Mouse (Mus musculus): Measurements from ENCODE around the gene Fgf14.
"Not testable (repeated sequence)": the region's sequence is repeated elsewhere in the genome, so short reads cannot be mapped to it uniquely, and the experiment has no call there.

Gene Fgf14

DNA sequence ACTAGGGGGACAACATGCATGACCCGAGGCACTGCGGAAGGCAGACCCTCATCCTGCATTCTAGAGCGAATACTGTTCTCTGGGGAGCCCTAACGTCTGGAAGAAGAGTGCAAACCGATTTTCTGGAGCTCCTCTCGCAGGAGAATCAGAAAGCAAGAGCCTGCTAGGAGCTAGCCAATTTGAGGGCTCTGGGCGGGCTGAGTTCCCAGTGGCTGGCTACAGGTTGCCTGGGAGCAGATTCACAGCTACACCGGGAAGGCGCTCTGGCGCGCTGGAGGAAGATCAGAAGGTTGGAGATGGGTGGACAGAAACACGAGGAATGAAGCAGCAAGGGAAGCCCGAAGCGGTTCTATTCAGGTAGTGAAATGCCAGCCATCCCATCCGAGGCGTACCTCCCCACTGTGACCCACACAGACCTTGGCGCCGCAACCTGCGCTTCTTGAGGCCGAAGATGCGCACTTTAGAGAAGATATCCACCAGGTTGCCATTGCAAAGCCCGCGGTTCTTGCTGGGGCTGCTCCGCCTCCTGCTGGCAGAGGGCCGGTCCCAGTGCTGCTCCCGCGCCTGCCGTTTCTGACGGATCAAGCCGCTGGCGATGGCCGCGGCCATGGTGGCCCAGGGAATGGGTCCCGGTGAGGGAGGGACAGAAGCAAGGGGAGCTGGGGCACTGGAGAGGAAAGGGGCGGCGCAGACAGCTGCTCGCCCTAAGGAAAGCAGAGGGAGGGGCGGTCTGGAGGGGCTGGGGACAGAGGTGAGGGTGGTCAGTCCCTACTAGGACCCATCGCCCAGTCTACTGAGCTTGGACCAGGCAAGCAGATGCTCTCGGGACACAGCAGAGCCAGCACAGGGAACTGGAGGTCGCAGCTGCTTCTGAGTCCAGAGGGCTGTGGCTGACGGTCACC lies 484.8 kb downstream of the Fgf14 start:
- DNase-seq (ENCODE audit: low spot score in 2 of 2), result no peak

DNA sequence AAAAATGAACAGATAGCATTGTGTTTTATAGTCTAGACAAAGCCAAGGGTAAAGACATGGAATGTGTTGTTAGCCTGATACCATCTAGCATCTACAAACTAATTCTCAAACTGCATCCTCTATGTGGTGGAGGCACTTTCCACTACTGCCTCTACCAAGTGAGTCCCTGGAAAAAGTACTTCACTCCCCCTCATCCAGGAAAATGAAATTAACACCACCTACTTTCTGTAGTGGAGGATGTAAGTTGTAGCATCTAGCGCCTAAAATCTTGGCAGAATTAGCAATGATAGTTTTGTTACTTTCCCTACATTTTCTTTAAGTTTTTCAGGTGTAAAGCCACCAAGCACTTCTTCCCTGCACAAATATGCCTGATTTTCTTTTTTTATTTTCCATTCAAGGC lies 496.7 kb downstream of the Fgf14 start:
- no peak for DNase-seq (ENCODE audit: low spot score in 2 of 2)

DNA sequence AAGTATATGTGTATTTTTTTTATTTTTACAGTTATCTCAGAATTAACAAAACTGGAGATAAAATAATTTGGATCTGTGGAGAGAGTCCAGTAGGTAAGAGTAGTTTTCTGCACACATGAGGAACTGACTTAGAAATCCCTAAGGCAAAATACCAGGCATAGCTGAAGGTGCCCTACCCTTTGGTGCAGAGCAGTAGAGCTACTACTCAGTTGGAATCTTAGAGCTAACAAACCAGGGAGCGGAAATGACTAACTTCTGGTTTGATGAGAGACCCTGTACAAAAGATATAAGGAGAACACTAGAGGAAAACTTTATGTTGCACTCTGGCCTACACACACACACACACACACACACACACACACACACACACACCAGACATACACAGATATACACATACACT lies 502.8 kb downstream of the Fgf14 start:
- DNase-seq (ENCODE audit: low spot score in 2 of 2), result no peak

DNA sequence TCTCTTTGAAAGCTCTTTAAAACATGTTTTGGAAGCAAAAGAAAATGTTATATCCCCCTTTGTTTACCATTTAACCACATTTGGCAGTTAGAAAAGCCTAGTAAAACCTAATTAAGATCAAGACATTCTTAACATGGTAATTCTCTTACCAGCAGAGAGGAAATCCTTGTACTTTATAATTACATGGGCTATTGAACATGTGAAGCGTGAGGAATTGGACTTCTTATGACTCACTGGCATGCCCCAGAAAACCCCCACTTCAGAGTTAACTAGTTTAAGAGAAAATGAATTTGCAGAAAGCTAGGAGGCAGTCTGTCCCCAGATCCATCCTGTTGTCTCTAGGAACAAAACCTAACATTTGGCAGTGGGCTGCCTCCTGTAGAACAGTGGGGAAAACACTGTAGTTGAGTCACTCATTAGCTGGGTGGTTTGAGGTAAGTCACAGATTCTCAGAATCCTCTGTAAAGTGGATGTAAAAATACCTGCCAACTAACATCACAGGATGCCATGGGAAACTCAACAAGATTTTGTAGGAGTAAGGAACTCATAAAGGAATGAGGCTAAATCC lies 513.2 kb downstream of the Fgf14 start:
- DNase-seq (ENCODE audit: low spot score in 2 of 2), result no peak

DNA sequence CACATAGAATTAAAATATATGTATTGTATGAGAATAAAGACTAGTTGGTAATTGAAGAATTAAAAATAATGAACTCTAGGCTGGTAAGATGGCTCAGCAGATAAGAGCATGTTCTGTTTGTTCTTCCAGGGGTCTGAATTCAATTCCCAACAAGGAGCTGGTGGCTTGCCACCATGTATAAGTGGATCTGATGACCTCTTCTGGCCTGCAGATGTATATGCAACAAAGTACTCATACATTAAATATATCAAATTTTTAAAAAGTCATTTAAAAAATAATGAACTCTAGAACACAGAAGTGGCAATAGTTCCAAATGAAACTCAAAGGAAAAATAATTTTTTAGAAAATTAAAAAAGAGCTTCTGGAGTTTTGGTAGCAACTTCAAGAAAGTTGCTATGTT lies 529.5 kb downstream of the Fgf14 start:
- DNase-seq (ENCODE audit: low spot score in 2 of 2), result no peak

DNA sequence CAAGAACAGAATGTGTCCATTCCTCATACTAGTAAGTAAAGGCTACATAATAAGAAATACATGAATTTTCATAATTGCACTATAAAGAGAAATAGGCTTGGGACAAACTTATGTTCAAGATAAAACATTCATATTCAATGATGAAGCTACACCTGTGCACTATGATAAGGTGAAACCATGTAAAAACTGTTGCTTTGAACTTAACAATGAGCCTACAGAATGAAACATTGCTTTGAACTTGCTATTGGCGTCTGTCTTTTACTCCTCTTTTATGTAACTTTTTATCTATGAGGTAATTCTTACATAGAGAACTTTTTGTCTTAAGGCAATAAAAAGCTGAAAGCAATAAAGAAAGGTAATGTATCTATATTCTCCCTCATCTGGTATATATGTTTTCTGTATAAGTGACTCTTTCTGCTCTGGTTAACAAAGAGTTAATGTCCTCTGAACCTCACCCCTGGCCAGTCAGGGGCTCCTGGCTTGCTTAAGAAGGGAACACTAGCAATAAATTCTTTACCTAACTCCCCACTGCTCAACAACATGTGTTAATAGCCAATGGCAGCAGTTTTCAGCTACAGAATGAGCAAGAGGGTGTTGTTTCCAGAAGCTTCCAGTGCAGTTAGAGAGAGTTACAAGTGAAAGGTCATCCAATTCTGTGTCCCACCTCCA lies 569.6 kb downstream of the Fgf14 start:
- no peak for DNase-seq (ENCODE audit: low spot score in 2 of 2)

DNA sequence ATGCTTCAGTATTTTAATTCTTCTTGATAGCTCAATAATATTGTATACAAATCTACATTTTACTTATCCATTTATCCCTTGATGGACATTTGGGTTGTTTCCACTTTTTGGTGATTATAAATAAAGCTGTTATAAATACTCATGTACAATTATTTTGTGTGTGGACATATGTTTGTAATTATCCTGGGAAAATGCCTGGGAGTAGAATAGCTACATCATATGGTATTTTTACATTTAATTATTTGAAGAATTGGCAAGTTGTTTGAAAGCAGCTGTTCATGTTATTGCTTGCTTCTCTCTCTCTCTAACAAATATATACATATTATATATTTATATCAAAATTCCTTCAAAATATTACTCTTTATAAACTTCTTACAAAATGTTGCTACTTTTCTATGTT lies 593.8 kb downstream of the Fgf14 start:
- DNase-seq (ENCODE audit: low spot score in 2 of 2), result no peak

DNA sequence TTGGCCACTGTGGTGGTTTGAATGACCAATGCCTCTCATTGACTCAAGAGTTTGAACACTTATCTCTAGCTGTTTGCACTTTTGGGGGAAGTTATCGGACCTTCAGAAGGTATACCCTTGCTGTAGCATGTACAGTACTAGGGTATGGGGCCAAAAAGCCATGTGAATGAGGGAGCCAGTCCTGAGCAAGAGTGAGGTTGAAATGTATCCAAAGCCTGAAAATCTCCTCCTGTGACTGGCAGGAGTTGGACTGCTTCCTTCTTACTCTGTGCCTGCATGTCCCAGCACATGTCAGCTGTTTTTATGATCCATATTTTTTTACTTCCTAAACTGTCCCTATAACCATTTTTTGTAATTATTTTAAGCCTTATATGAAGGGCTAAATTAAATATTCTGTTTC lies 632.9 kb downstream of the Fgf14 start:
- DNase-seq (ENCODE audit: low spot score in 2 of 2), result no peak

DNA sequence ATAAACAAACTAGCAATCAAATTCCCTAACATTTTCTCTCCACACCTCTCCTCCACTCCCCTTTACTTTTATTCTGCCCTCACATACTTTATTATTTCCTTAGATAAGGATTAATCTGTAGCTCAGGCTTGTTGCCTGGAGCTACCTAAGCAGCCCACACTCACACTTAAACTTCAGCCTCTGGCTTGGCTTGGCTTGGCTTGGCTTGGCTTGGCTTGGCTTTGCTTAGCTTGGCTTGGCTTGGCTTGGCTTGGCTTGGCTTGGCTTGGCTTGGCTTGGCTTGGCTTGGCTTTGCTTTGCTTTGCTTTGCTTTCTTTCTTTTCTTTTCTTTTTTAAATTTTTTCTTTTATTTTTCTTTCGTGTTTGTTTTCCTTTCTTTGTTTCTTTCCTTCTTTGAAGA lies 636.3 kb downstream of the Fgf14 start:
- DNase-seq (ENCODE audit: low spot score in 2 of 2), result no peak

DNA sequence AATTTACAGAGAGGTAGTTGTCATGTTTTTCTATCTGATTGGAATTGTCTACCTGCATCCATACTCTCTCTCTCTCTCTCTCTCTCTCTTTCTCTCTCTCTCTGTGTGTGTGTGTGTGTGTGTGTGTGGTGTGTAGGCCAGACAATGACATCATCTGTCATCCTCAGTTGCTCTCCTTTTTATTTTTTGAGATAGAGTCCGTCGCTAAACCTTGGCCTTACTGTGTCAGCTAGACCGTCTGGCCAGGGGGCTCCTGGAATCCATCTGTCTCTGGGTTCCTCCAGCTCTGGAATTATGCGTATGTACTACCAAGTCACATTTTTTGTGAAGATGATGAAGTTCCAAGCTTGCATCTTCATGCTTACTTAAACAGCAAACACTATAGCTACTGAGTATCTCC lies 639.5 kb downstream of the Fgf14 start:
- DNase-seq (ENCODE audit: low spot score in 2 of 2), result no peak

DNA sequence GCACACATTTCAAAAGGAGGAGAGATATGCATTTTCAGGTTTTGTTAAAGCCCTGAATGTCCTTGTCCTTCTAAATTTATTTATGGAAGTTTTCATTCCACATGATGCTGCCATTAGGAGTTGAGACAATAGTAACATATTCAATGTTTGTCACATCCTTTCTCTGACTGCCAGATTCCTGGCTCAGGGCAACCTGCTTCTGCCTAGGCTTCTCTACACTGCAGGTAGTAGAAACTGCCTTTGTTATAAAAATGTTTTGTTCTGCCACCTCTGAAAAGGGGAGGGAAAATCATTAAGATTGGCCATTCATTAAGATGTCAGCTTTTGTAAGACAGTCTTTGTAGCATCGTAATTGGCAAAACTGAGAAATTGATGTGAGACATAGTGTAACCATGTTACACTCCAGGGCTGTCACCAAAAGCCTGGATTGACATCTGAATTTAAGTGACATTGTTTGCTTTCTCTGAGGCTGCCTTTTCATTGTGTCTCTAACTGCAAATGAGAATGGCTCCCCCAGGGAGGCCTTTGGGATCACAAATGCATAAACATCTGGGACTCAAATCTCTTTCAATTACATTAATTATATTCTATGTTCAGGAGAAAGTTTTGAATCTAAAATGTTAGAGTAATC lies 640.2 kb downstream of the Fgf14 start:
- DNase-seq (ENCODE audit: low spot score in 2 of 2), result no peak

DNA sequence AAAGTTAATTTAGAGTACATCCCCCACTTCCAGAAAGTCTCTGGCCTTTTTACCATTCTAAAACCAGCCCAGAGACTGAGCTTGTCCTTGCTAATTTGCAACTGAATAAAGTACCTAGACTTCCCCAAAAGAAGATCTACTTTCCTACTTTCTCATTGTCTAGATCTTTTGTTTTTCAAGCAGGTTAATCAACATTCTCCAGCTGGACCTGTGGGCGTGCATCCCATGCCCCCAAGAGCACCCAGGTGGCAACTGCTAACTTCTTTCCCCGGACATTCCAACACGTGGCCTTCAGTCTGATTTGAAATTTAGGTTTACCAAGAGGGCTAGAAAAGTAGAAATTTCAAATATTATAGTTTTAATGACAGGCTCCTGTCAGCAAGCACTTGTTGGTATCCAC lies 643.6 kb downstream of the Fgf14 start:
- not testable (repeated sequence) for DNase-seq (ENCODE audit: low spot score in 2 of 2)

DNA sequence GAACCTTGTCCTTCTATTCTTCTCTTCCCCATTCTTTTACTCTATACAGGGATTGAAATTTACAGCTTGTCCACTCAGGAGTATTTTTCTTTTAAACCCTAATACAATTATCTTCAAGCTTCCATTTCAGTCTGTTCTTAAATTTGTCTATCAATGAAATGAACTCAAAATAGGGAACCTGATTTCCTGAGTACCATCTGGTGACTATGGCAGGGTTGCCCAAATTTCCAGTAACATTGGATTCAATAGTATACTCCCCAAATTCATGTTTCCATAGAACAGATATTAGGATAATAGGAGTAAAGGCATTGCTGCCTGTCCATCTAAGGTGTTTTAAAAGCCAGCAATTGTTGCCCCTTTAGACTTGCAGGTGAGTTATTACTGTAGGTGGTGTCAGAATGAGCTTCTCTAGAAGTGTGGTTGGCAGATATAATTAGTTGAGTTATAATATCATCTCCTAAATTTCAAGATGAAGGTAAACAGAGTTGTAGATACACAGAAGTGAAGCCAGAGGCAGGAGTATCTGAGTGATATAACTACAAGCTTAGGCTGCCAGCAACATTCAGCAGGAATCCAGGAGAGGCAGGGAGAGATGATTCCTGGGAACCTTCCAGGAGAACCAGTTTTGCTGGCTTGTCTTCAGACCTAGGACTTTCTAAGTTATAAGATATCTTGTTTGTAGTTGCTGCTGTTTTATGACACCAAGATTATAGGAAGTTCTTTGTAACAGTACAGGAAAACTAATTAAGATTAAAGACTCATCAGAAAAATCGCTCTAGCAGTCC lies 648.8 kb downstream of the Fgf14 start:
- no peak for DNase-seq (ENCODE audit: low spot score in 2 of 2)

DNA sequence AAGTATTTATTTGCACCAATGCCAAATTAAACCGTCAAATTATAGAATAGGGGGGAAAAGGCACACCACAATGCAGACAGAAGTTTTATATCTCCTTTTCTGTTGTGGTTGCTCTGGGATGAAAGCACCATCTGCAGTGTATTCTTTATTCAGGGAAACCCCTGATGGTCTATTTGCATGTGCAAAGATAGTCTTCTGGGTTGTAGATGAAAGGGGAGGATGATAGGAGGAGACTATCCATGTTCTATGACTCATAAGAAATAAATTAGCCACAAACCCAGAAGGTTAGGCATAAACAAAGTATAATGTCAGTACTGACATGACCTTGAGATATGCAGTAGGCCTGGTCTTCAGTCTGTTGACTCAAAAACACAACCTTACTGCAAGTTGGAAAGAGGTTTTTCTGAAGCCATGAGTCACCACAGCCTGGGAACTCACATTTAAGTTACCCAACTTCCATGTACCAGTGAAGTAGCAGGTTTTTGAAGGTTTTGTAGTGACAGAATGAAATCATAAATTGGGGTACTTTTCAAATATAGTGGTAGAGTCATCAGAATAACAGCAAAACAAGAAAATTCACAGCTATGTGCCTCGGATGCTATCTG lies 686.2 kb downstream of the Fgf14 start:
- no peak for DNase-seq (ENCODE audit: low spot score in 2 of 2)

DNA sequence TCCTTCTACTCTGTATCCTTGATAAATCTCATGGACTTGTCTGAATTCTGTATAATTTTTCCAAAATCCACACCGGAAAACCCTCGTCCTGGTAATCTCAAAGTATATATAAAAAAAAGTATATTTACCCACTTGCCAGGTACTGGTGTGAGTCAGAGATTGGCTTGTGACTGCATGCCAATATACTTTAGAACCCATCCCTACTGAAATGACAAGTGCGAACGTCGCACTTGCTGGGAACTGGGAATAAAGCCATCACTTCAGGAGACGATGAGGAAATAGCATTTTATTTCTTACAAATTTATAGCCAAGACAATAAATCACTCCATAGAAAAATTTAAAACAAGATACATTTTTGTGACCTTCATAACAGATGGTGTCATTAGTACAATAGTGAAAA lies 708.9 kb downstream of the Fgf14 start:
- DNase-seq (ENCODE audit: low spot score in 2 of 2), result no peak

DNA sequence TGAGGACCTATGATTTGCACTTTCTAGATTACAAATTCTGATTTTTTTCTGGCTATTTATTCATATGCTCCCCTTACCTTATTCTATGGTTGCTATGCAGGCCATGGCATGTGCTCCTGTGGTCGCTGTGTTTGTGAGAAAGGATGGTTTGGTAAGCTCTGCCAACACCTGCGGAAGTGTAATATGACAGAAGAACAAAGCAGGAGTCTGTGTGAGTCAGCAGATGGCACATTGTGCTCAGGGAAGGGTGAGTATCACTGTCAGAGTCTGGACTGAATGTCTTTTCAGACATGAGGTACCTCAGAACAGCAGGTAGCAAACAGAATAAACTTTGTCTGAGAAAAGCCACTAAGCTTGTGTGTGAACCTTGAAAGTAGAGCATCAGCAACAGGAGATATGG lies 710.4 kb downstream of the Fgf14 start:
- DNase-seq (ENCODE audit: low spot score in 2 of 2), result no peak

Measured in spleen, postnatal 14 days (tissue).